In the genomic region with DNA sequence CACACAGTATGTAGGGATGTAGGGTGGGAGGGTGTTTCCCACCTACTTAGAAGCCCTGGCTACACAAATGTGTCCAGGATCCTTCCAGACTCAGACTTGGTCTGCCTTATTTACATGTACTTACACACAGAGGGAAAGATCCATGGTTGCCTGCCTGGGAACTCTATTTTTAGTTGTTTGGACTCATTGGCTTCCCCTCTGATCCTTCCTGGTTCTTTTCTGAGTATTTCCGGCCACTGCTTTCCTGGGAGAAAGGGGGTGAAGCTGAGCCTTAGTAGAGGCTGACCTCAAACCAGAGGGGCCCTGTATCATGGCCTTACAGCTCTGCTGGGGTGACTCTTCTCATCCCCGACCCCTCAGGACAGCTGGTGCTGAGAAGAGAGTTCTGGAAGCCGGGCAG, we compare ENCODE assay signal across 8 mouse cellular contexts.
DNase-seq lines count a peak whose midpoint lies in the region; ATAC-seq and TF ChIP-seq lines count a peak whose summit lies in the region.

No protein-coding gene starts in this region.

- no peaks in the 10 kb centered on the region for H3K79me2 ChIP-seq in liver, adult 2 months (ENCODE audit: control insufficient read depth, insufficient read depth, low read length)
- no peaks in the 10 kb centered on the region for H3K79me2 ChIP-seq in myocyte (ENCODE audit: control insufficient read depth, insufficient read depth)

- no peaks in the 10 kb centered on the region for H3K27me3 ChIP-seq in liver, adult 2 months (ENCODE audit: control insufficient read depth, insufficient read depth, low read length)
- H3K27me3 ChIP-seq in liver, embryonic 11.5 days (replicated peaks; ENCODE audit: control insufficient read depth, insufficient read depth, low read length) = no peaks in the 10 kb centered on the region
- H3K27me3 ChIP-seq in embryonic facial prominence, embryonic 14.5 days (replicated peaks; ENCODE audit: control insufficient read depth, insufficient read depth, low read length) = no peaks in the 10 kb centered on the region
- H3K27me3 ChIP-seq in hindbrain, embryonic 10.5 days (ENCODE audit: insufficient read depth, poor library complexity, severe bottlenecking) = no peaks in the 10 kb centered on the region
- no peaks in the 10 kb centered on the region for H3K27me3 ChIP-seq in myocyte (ENCODE audit: control insufficient read depth, insufficient read depth, insufficient read length)

- no peak for TF ChIP-seq CTCF in liver, adult 2 months (IDR thresholded peaks at IDR 0.05; ENCODE audit: low read depth, low read length)

- no peak overlapping the region; the same call in 1 of the 2 replicates for H3K9ac ChIP-seq in liver, adult 2 months (ENCODE audit: low read depth, low read length)
- no peak overlapping the region for H3K9ac ChIP-seq in liver, embryonic 11.5 days (ENCODE audit: low read depth, low read length)
- 0 out of 2 replicates have a peak overlapping the region, but pooled peaks have one; percentile 9 for H3K9ac ChIP-seq in embryonic facial prominence, embryonic 14.5 days (ENCODE audit: low read depth, low read length)

- no peak for TF ChIP-seq POLR2A in liver, adult 2 months (IDR thresholded peaks at IDR 0.05; ENCODE audit: extremely low read depth, insufficient read depth, low read length)
- TF ChIP-seq POLR2A in myocyte (IDR thresholded peaks at IDR 0.05; ENCODE audit: insufficient read length, low read depth) = no peak

- H3K4me2 ChIP-seq in liver, embryonic 11.5 days = no peak overlapping the region
- peak overlapping the region; percentile 4; the same call in 1 of the 2 replicates for H3K4me2 ChIP-seq in embryonic facial prominence, embryonic 14.5 days (ENCODE audit: low read depth, low read length)
- peak overlapping the region; percentile 62 for H3K4me2 ChIP-seq in myocyte (ENCODE audit: low read depth)

- ATAC-seq in liver, embryonic 11.5 days (replicated peaks; ENCODE audit: low FRiP score) = no peak
- no peak for ATAC-seq in embryonic facial prominence, embryonic 14.5 days (ENCODE audit: low read depth)

- H3K4me3 ChIP-seq in liver, adult 2 months (ENCODE audit: insufficient read depth, low read depth, low read length) = no peak overlapping the region
- no peak overlapping the region for H3K4me3 ChIP-seq in liver, embryonic 11.5 days (ENCODE audit: low read depth, low read length)
- no peak overlapping the region for H3K4me3 ChIP-seq in embryonic facial prominence, embryonic 14.5 days (ENCODE audit: low read depth, low read length)
- H3K4me3 ChIP-seq in hindbrain, embryonic 10.5 days = no peak overlapping the region
- no peak overlapping the region for H3K4me3 ChIP-seq in myocyte

- H3K4me1 ChIP-seq in liver, adult 2 months (ENCODE audit: control insufficient read depth, insufficient read depth, low read length) = peaks cover 4% of the 10 kb centered on the region; the same call in 1 of the 2 replicates
- no peaks in the 10 kb centered on the region; the same call in none of the 2 replicates for H3K4me1 ChIP-seq in liver, embryonic 11.5 days (replicated peaks; ENCODE audit: control insufficient read depth, insufficient read depth, low read length)
- H3K4me1 ChIP-seq in embryonic facial prominence, embryonic 14.5 days (ENCODE audit: control insufficient read depth, insufficient read depth, low read length) = peaks cover 30% of the 10 kb centered on the region
- H3K4me1 ChIP-seq in hindbrain, embryonic 10.5 days (replicated peaks) = peaks cover 32% of the 10 kb centered on the region

- no peaks in the 10 kb centered on the region for H3K36me3 ChIP-seq in liver, adult 2 months (ENCODE audit: control insufficient read depth, insufficient read depth, low read length)
- H3K36me3 ChIP-seq in liver, embryonic 11.5 days (ENCODE audit: control insufficient read depth, insufficient read depth, low read length) = no peaks in the 10 kb centered on the region
- H3K36me3 ChIP-seq in embryonic facial prominence, embryonic 14.5 days (ENCODE audit: control insufficient read depth, insufficient read depth, low read length) = no peaks in the 10 kb centered on the region
- no peaks in the 10 kb centered on the region for H3K36me3 ChIP-seq in hindbrain, embryonic 10.5 days
- no peaks in the 10 kb centered on the region for H3K36me3 ChIP-seq in myocyte (ENCODE audit: control insufficient read depth, insufficient read depth)

- 68% methylated on average over 3 of the region's 3 CpGs for WGBS in liver, adult 2 months
- WGBS in liver, embryonic 11.5 days = 54% methylated on average over 3 of the region's 3 CpGs
- 51% methylated on average over 3 of the region's 3 CpGs for WGBS in embryonic facial prominence, embryonic 14.5 days
- 73% methylated on average over 3 of the region's 3 CpGs for WGBS in hindbrain, embryonic 10.5 days

- peak overlapping the region; percentile 74 for H3K27ac ChIP-seq in liver, adult 2 months (replicated peaks; ENCODE audit: insufficient read depth, low read depth, low read length)
- H3K27ac ChIP-seq in liver, embryonic 11.5 days (ENCODE audit: low read depth, low read length) = no peak overlapping the region; the same call in 1 of the 2 replicates
- peak overlapping the region; percentile 88 for H3K27ac ChIP-seq in embryonic facial prominence, embryonic 14.5 days (replicated peaks; ENCODE audit: low read depth, low read length)
- peak overlapping the region; percentile 69 for H3K27ac ChIP-seq in hindbrain, embryonic 10.5 days

- H3ac ChIP-seq in myocyte (ENCODE audit: control insufficient read depth, insufficient read length) = no peak overlapping the region

- H3K9me3 ChIP-seq in liver, embryonic 11.5 days (ENCODE audit: control insufficient read depth, low read length) = no peaks in the 10 kb centered on the region
- H3K9me3 ChIP-seq in embryonic facial prominence, embryonic 14.5 days (ENCODE audit: control insufficient read depth, low read length) = no peaks in the 10 kb centered on the region
- H3K9me3 ChIP-seq in hindbrain, embryonic 10.5 days = no peaks in the 10 kb centered on the region

- DNase-seq in liver, adult 2 months (ENCODE audit: extremely low read depth, low read depth, low spot score) = no peak
- no peak for DNase-seq in liver, embryonic 11.5 days (ENCODE audit: low spot score)
- DNase-seq in embryonic facial prominence, embryonic 14.5 days (ENCODE audit: low spot score) = no peak
- DNase-seq in hindbrain, embryonic 10.5 days (ENCODE audit: low spot score) = no peak
- no peak for DNase-seq in layer of hippocampus, postnatal 25 days (ENCODE audit: extremely low spot score in 1 of 2, low spot score in 1 of 2)
- DNase-seq in right cerebral cortex, postnatal 25 days = no peak
- DNase-seq in frontal cortex, postnatal 25 days (ENCODE audit: low spot score in 2 of 2) = no peak

TF ChIP-seq in myocyte, 11 proteins besides CTCF, POLR2A, EP300 and RAD21:
- TF ChIP-seq TCF12 (IDR thresholded peaks at IDR 0.05; ENCODE audit: insufficient read depth, poor library complexity, severe bottlenecking) (no peak), USF1 (IDR thresholded peaks at IDR 0.05; ENCODE audit: low read depth) (no peak), E2F4 (IDR thresholded peaks at IDR 0.05; ENCODE audit: insufficient read depth) (no peak)
